Mouse (Mus musculus) liver, embryonic 14.5 days (tissue): Measurements from ENCODE around the gene Gm1113. TPM values are rescaled to one million over a fixed set of nuclear protein-coding genes. Genes with fewer than 3 reads are reported as not detected.
A peak's percentile ranks its signal among the peaks of the same experiment; 100 is the strongest.

Source experiments
- ATAC-seq: fragments of 200-750 bp; cut with Nextera tagmentation; 2 replicates; pipeline ENCODE4 v1.8.0; 2017; ENCODE audit warnings: moderate number of reproducible peaks, mild to moderate bottlenecking, moderate library complexity; ENCODE audit not compliant: insufficient read depth
- DNase-seq, 3 experiments: peaks; one replicate each; pipeline ENCODE4 v3.0.0-alpha.2; 2012 to 2013; ENCODE audit warnings: low read depth in 3 of 3, low spot score in 3 of 3
- H3K27ac ChIP-seq: fragments of 300-500 bp; sonication (generic); 2 replicates; pipeline ENCODE4 v1.5.1; 2014; ENCODE audit warnings: moderate library complexity, mild to moderate bottlenecking, control low read depth, inconsistent platforms
- H3K27me3 ChIP-seq: fragments of 300-500 bp; sonication (generic); 2 replicates; pipeline ENCODE4 v1.6.1; 2014; ENCODE audit warnings: mild to moderate bottlenecking, low read length, moderate library complexity; ENCODE audit not compliant: control insufficient read depth, insufficient read depth
- H3K36me3 ChIP-seq: fragments of 300-500 bp; sonication (generic); replicated peaks from 2 replicates; pipeline ENCODE4 v1.6.1; 2014; ENCODE audit warnings: low read depth; ENCODE audit not compliant: control insufficient read depth, insufficient read depth
- H3K4me1 ChIP-seq, 2 experiments: fragments of 200-500 bp in 1 of 2; fragments of 300-500 bp in 1 of 2; sonication (generic) in 1 of 2; replicated peaks; 2 replicates each; pipeline ENCODE4 v1.6.1; 2012 to 2014; ENCODE audit warnings: antibody characterized with exemption in 1 of 2, inconsistent platforms in 1 of 2, low read length in 1 of 2; ENCODE audit not compliant: control insufficient read depth in 2 of 2, insufficient read depth in 2 of 2
- H3K4me2 ChIP-seq: fragments of 300-500 bp; sonication (generic); 2 replicates; pipeline ENCODE4 v1.6.1; 2014; ENCODE audit warnings: low read depth, mild to moderate bottlenecking, control low read depth, moderate library complexity
- H3K4me3 ChIP-seq, 2 experiments: fragments of 200-500 bp in 1 of 2; fragments of 300-500 bp in 1 of 2; sonication (generic) in 1 of 2; 2 replicates each; pipeline ENCODE4 v1.5.1; 2012 to 2014; ENCODE audit warnings: low read depth in 2 of 2, low read length in 2 of 2, mild to moderate bottlenecking in 2 of 2, control low read depth in 1 of 2, inconsistent platforms in 1 of 2, moderate library complexity in 1 of 2; ENCODE audit not compliant: insufficient read depth in 1 of 2
- H3K9ac ChIP-seq: fragments of 300-500 bp; sonication (generic); replicated peaks from 2 replicates; pipeline ENCODE4 v1.6.1; 2014; ENCODE audit warnings: mild to moderate bottlenecking, control low read depth, moderate library complexity
- H3K9me3 ChIP-seq: fragments of 300-500 bp; sonication (generic); 2 replicates; pipeline ENCODE4 v1.6.1; 2016; ENCODE audit warnings: low read length, mixed read lengths; ENCODE audit not compliant: control insufficient read depth
- CTCF ChIP-seq: IDR thresholded peaks from 2 replicates; pipeline ENCODE4 v1.5.1; 2016; ENCODE audit warnings: antibody characterized with exemption, low read depth, control low read depth
- EP300 ChIP-seq: IDR thresholded peaks from 2 replicates; pipeline ENCODE4 v1.6.1; 2016; ENCODE audit warnings: antibody characterized with exemption, low read depth
- WGBS: fragments of 180-500 bp; shearing (Covaris S2); extraction: QIAGEN DNeasy Blood & Tissue Kit; methylation state at CpG from one replicate; pipeline ENCODE4 v1.1.7; 2014; ENCODE audit not compliant: insufficient replicate concordance; 5-methylcytosine and 5-hydroxymethylcytosine counted together
- polyA plus RNA-seq, 2 experiments: library from polyadenylated mRNA; depleted of rRNA in 1 of 2; stranded (reverse) in 1 of 2; unstranded in 1 of 2; fragments of >200 nt; fragmentation: Nextera tagmentation in 1 of 2; extraction: Ambion mirVana in 1 of 2; gene quantifications; 2 replicates each; pipeline versions ENCODE4 v1.2.1 to v1.2.3; 2012 to 2014

The Gm1113 gene
- polyA plus RNA-seq, 2 experiments: not detected

DNA sequence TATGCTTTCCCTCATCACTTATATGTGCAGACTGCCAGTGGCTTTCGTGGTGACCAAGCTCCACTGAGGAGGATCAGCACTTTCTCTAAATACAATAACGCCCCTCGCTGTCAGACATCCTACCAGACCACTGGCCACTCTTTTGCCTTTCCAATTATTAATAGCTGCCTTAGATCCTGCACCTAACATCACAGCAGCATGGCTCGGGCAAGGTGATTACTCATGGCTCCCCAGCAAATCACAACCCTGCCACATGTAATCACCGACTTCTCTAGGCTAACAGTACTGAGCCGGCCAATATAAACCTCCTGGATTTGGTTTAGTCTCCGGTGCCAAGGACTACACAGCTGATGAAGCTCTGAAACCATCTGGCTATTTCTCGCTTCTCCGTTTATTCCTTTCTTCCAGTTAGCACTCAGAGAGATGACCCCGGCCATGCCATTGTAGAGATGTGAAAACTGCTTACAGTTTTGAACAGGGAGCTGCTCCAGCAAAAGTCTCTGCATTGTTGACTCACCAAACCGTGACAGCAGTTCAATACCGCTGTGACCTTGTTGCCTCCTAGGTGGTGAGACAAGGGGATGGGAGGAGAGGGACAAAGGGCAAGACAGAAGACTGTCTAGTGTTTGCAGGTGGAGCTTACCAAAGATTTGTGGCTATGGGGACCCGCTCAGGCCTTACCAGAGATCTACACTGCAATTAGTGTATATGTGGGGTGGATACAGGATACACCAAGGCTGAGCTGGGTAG lies 21.1 kb upstream of the Gm1113 start:
- Histone ChIP-seq H3K27me3 (no peaks in the 10 kb centered on the region), H3K36me3 (no peaks in the 10 kb centered on the region), H3K27ac (no peak overlapping the region), H3K4me2 (no peak overlapping the region), H3K4me3 (no peak overlapping the region), H3K9ac (no peak overlapping the region), H3K4me1 (no peaks in the 10 kb centered on the region), H3K9me3 (no peaks in the 10 kb centered on the region)
- ATAC-seq (no peak), DNase-seq (no peak)
- TF ChIP-seq CTCF: no peak
- TF ChIP-seq EP300: no peak
- WGBS: 67% methylated on average over 13 of the region's 13 CpGs

DNA sequence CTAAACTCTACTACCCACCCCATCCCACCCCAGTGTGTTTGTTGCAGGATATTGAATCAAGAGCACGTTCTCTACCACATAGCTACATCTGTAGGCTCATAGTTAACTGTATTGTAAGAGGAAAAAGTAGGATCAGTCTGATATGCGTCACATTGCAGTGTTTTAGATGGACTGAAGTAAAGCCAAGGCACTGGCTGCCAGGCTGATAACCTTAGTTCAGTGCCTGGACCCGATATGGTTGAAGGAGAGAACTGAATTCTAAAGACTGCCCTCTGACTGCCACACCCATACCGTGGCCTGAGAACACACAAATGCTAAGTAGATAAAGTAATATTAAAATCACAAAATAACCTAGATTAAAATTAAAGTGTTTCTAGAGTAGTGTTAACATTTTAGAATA lies 17.8 kb upstream of the Gm1113 start:
- DNase-seq (no peak), ATAC-seq (no peak)
- Histone ChIP-seq H3K9ac (no peak overlapping the region), H3K27me3 (no peaks in the 10 kb centered on the region), H3K36me3 (no peaks in the 10 kb centered on the region), H3K4me3 (no peak overlapping the region), H3K9me3 (no peaks in the 10 kb centered on the region), H3K27ac (no peak overlapping the region), H3K4me1 (no peaks in the 10 kb centered on the region), H3K4me2 (no peak overlapping the region)
- WGBS: 24% methylated on average over 4 of the region's 4 CpGs
- TF ChIP-seq CTCF: no peak
- TF ChIP-seq EP300: no peak

DNA sequence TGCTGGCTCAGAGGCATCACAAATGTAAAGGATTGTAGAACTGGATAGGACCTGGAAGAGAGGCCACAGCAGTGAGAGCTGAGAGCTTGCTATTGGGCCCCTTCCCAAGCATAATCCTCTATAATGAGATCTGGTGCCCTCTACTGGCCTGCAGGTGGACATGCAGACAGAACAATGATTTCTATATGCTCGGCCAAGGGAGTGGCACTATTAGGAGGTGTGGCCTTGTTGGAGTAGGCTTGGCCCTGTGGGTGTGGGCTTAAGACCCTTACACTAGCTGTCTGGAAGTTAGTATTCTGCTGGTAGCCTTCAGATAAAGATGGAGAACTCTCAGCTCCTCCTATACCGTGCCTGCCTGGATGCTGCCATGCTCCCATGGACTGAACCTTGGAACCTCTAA lies 17.0 kb upstream of the Gm1113 start:
- H3K27me3 ChIP-seq: no peaks in the 10 kb centered on the region
- H3K4me3 ChIP-seq: no peak overlapping the region
- peak; percentile 45; the same call in 1 of the 2 replicates for ATAC-seq
- WGBS: 7% methylated on average over 2 of the region's 2 CpGs
- no peak for DNase-seq
- H3K27ac ChIP-seq: no peak overlapping the region
- no peak for TF ChIP-seq EP300
- peak; percentile 85 for TF ChIP-seq CTCF
- no peak overlapping the region for H3K9ac ChIP-seq
- no peak overlapping the region for H3K4me2 ChIP-seq
- H3K36me3 ChIP-seq: no peaks in the 10 kb centered on the region
- no peaks in the 10 kb centered on the region for H3K4me1 ChIP-seq
- H3K9me3 ChIP-seq: no peaks in the 10 kb centered on the region

DNA sequence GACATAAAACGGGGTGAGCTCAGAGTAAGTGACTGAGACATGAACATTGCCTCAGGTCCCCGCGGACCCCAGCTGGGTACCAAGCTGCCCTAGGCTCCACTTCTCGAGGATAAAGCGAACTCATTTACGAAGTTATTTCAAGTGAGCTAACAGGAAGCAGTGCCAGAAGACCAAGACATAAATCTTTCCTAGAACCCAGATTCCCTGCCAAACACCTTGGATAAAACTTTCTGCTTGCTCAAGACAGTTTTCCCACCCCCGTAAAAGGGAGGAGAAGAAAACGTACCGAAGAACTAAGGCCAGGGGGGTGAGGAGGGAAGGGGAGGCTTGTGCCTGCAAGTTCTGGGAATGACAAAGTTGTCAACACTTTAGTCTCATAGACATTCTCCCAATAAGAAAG lies 15.2 kb upstream of the Gm1113 start:
- H3K36me3 ChIP-seq: no peaks in the 10 kb centered on the region
- H3K27me3 ChIP-seq: no peaks in the 10 kb centered on the region
- no peak overlapping the region for H3K4me2 ChIP-seq
- H3K9ac ChIP-seq: no peak overlapping the region
- no peak overlapping the region for H3K27ac ChIP-seq
- no peak for DNase-seq
- ATAC-seq: no peak
- no peaks in the 10 kb centered on the region for H3K4me1 ChIP-seq
- 57% methylated on average over 9 of the region's 9 CpGs for WGBS
- TF ChIP-seq EP300 (no peak), CTCF (no peak)
- H3K4me3 ChIP-seq: no peak overlapping the region
- H3K9me3 ChIP-seq: no peaks in the 10 kb centered on the region

DNA sequence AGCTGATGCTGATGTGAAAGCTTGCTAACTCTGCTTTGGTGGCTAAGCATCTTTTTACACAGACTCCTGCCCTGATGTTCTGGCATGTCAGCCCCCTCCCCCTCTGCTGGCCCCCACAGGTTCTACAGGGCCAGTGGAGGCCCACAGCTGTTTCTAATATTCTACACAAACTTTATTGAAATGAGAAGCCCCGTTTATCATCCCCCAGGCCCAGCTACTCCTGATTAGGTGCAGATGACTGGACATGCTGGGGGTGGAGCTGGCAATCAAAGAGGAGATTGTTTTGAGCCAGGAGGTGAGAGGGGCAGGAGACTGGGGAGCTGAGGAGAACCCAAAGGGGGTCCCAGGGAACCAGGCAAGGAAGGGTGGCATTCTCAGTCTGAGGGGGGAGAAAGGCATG lies 11.7 kb upstream of the Gm1113 start:
- TF ChIP-seq CTCF (no peak), EP300 (no peak)
- no peak for ATAC-seq
- no peak for DNase-seq
- Histone ChIP-seq H3K36me3 (no peaks in the 10 kb centered on the region), H3K27ac (no peak overlapping the region), H3K4me1 (no peaks in the 10 kb centered on the region), H3K27me3 (no peaks in the 10 kb centered on the region), H3K9me3 (no peaks in the 10 kb centered on the region), H3K4me3 (no peak overlapping the region), H3K9ac (no peak overlapping the region), H3K4me2 (no peak overlapping the region)
- WGBS: 15% methylated on average over 1 of the region's 1 CpGs
